Mouse (Mus musculus) embryonic facial prominence, embryonic 14.5 days (tissue): ENCODE results near the gene Nprl2. TPM values are rescaled to one million over a fixed set of nuclear protein-coding genes. Genes with fewer than 3 reads are reported as not detected.

ENCODE experiments used
- ATAC-seq: fragments of 200-750 bp; cut with Nextera tagmentation; 2 replicates; pipeline ENCODE4 v1.8.0; 2017; ENCODE audit warnings: low read depth, moderate number of reproducible peaks, moderate TSS enrichment
- DNase-seq: peaks from one replicate; pipeline ENCODE4 v3.0.0-alpha.2; 2015; ENCODE audit warnings: low spot score
- H3K27ac ChIP-seq: fragments of 300-500 bp; sonication (generic); replicated peaks from 2 replicates; pipeline ENCODE4 v1.5.1; 2014; ENCODE audit warnings: low read depth, mild to moderate bottlenecking, low read length, moderate library complexity
- H3K27me3 ChIP-seq: fragments of 300-500 bp; sonication (generic); replicated peaks from 2 replicates; pipeline ENCODE4 v1.6.1; 2014; ENCODE audit warnings: low read length; ENCODE audit not compliant: control insufficient read depth, insufficient read depth
- H3K36me3 ChIP-seq: fragments of 300-500 bp; sonication (generic); 2 replicates; pipeline ENCODE4 v1.6.1; 2014; ENCODE audit warnings: low read length, mixed read lengths; ENCODE audit not compliant: control insufficient read depth, insufficient read depth
- H3K4me1 ChIP-seq: fragments of 300-500 bp; sonication (generic); 2 replicates; pipeline ENCODE4 v1.6.1; 2014; ENCODE audit warnings: antibody characterized with exemption, low read length; ENCODE audit not compliant: control insufficient read depth, insufficient read depth
- H3K4me2 ChIP-seq: fragments of 300-500 bp; sonication (generic); 2 replicates; pipeline ENCODE4 v1.6.1; 2014; ENCODE audit warnings: low read depth, mild to moderate bottlenecking, low read length, moderate library complexity, mixed read lengths
- H3K4me3 ChIP-seq: fragments of 300-500 bp; sonication (generic); 2 replicates; pipeline ENCODE4 v1.5.1; 2014; ENCODE audit warnings: low read depth, mild to moderate bottlenecking, low read length
- H3K9ac ChIP-seq: fragments of 300-500 bp; sonication (generic); 2 replicates; pipeline ENCODE4 v1.6.1; 2014; ENCODE audit warnings: low read depth, mild to moderate bottlenecking, low read length, moderate library complexity, mixed read lengths
- H3K9me3 ChIP-seq: fragments of 300-500 bp; sonication (generic); 2 replicates; pipeline ENCODE4 v1.6.1; 2016; ENCODE audit warnings: low read length; ENCODE audit not compliant: control insufficient read depth
- WGBS: fragments of 180-500 bp; shearing (Covaris S2); extraction: QIAGEN DNeasy Blood & Tissue Kit; methylation state at CpG from one replicate; pipeline ENCODE4 v1.1.7; 2014; 5-methylcytosine and 5-hydroxymethylcytosine counted together
- polyA plus RNA-seq: library from polyadenylated mRNA; unstranded; fragments of >200 nt; fragmentation: Nextera tagmentation; extraction: Ambion mirVana; gene quantifications from 2 replicates; pipeline ENCODE4 v1.2.1, GENCODE M21; 2014

Gene Nprl2
- polyA plus RNA-seq, result 35.0 and 35.4 TPM in 2 replicates

- peak; percentile 97 for DNase-seq
- Histone ChIP-seq H3K4me2 (peak within 1 kb of the TSS; percentile 92), H3K9ac (peak within 1 kb of the TSS; percentile 72), H3K9me3 (no peaks in the 10 kb centered on the region), H3K4me1 (peaks cover 19% of the 10 kb centered on the region), H3K4me3 (peak within 1 kb of the TSS; percentile 71), H3K27me3 (no peaks in the 10 kb centered on the region), H3K36me3 (peaks cover 48% of the 10 kb centered on the region), H3K27ac (0 out of 2 replicates have a peak within 1 kb of the TSS, but pooled peaks have one; percentile 33)
- peak; percentile 88 for ATAC-seq
- under 1% methylated on average over 46 of the region's 46 CpGs for WGBS
Observed at GRCm38 (mm10) chr9:107541474-107542351, at the start of gene Nprl2, which contains the start of gene Cyb561d2. TSS of gene Nprl2 (plus strand) at chr9:107542226. TSS of gene Cyb561d2 (minus strand) at chr9:107542193.

- no peak for ATAC-seq
- H3K27me3 ChIP-seq, result no peaks in the 10 kb centered on the region
- H3K4me2 ChIP-seq, result no peak overlapping the region
- WGBS, result 19% methylated on average over 1 of the region's 1 CpGs
- no peaks in the 10 kb centered on the region for H3K9me3 ChIP-seq
- H3K9ac ChIP-seq, result no peak overlapping the region
- peaks cover 5% of the 10 kb centered on the region; the same call in 1 of the 2 replicates for H3K4me1 ChIP-seq
- no peak for DNase-seq
- no peak overlapping the region for H3K27ac ChIP-seq
- no peak overlapping the region for H3K4me3 ChIP-seq
- H3K36me3 ChIP-seq, result no peaks in the 10 kb centered on the region
Observed at GRCm38 (mm10) chr9:107493511-107493910, 48.5 kb upstream of the Nprl2 start.

- Histone ChIP-seq H3K4me3 (no peak overlapping the region), H3K4me2 (no peak overlapping the region), H3K36me3 (no peaks in the 10 kb centered on the region), H3K27ac (no peak overlapping the region), H3K27me3 (no peaks in the 10 kb centered on the region), H3K9ac (no peak overlapping the region; the same call in 1 of the 2 replicates), H3K9me3 (no peaks in the 10 kb centered on the region), H3K4me1 (peaks cover 5% of the 10 kb centered on the region; the same call in 1 of the 2 replicates)
- no peak for DNase-seq
- 74% methylated on average over 8 of the region's 12 CpGs for WGBS
- ATAC-seq, result no peak
Observed at GRCm38 (mm10) chr9:107494238-107494637, 47.8 kb upstream of the Nprl2 start.

GRCm38 (mm10) chr9:107496359-107496758, 45.7 kb upstream of the Nprl2 start:
- 77% methylated on average over 3 of the region's 3 CpGs for WGBS
- DNase-seq, result no peak

GRCm38 (mm10) chr9:107500708-107501286, 41.2 kb upstream of the Nprl2 start:
- no peak for DNase-seq
- no peak overlapping the region for H3K9ac ChIP-seq
- no peaks in the 10 kb centered on the region for H3K9me3 ChIP-seq
- no peaks in the 10 kb centered on the region for H3K27me3 ChIP-seq
- ATAC-seq, result no peak
- no peak overlapping the region for H3K4me3 ChIP-seq
- H3K4me1 ChIP-seq, result peaks cover 3% of the 10 kb centered on the region; the same call in 1 of the 2 replicates
- H3K4me2 ChIP-seq, result no peak overlapping the region
- no peak overlapping the region for H3K27ac ChIP-seq
- WGBS, result 82% methylated on average over 2 of the region's 3 CpGs
- H3K36me3 ChIP-seq, result no peaks in the 10 kb centered on the region

More at GRCm38 (mm10) chr9:107496359-107496758, 45.7 kb upstream of the Nprl2 start:
- H3K4me1 ChIP-seq, result peaks cover 5% of the 10 kb centered on the region; the same call in 1 of the 2 replicates
- H3K27ac ChIP-seq, result no peak overlapping the region
- H3K36me3 ChIP-seq, result no peaks in the 10 kb centered on the region
- H3K4me2 ChIP-seq, result no peak overlapping the region
- no peak overlapping the region for H3K9ac ChIP-seq
- ATAC-seq, result no peak
- no peaks in the 10 kb centered on the region for H3K9me3 ChIP-seq
- no peak overlapping the region for H3K4me3 ChIP-seq
- H3K27me3 ChIP-seq, result no peaks in the 10 kb centered on the region

- no peaks in the 10 kb centered on the region for H3K36me3 ChIP-seq
- no peak for ATAC-seq
- H3K9ac ChIP-seq, result no peak overlapping the region
- H3K27ac ChIP-seq, result no peak overlapping the region
- no peak for DNase-seq
- H3K4me1 ChIP-seq, result peaks cover 3% of the 10 kb centered on the region; the same call in 1 of the 2 replicates
- no peak overlapping the region for H3K4me2 ChIP-seq
- H3K9me3 ChIP-seq, result no peaks in the 10 kb centered on the region
- WGBS, result 83% methylated on average over 12 of the region's 12 CpGs
- no peak overlapping the region for H3K4me3 ChIP-seq
- H3K27me3 ChIP-seq, result no peaks in the 10 kb centered on the region
Observed at GRCm38 (mm10) chr9:107502131-107502846, 39.7 kb upstream of the Nprl2 start.

GRCm38 (mm10) chr9:107504662-107505537, 37.1 kb upstream of the Nprl2 start:
- no peaks in the 10 kb centered on the region for H3K27me3 ChIP-seq
- no peak overlapping the region for H3K4me2 ChIP-seq
- 66% methylated on average over 19 of the region's 19 CpGs for WGBS
- no peaks in the 10 kb centered on the region for H3K9me3 ChIP-seq
- H3K9ac ChIP-seq, result no peak overlapping the region
- ATAC-seq (no peak), DNase-seq (no peak)
- peaks cover 17% of the 10 kb centered on the region for H3K4me1 ChIP-seq
- no peaks in the 10 kb centered on the region for H3K36me3 ChIP-seq
- no peak overlapping the region for H3K27ac ChIP-seq
- no peak overlapping the region for H3K4me3 ChIP-seq
